Mouse (Mus musculus) bone marrow, adult 2 months (tissue): ENCODE measurements around the gene Mapk13.

ENCODE experiments used
- CTCF ChIP-seq: fragments of 200-500 bp; IDR thresholded peaks from 2 replicates; pipeline ENCODE4 v1.5.1; 2011; ENCODE audit warnings: low read length, control low read depth; ENCODE audit not compliant: control insufficient read depth, insufficient read depth
- POLR2A ChIP-seq: fragments of 200-500 bp; IDR thresholded peaks from 2 replicates; pipeline ENCODE4 v1.6.1; 2011; ENCODE audit warnings: low read depth, mild to moderate bottlenecking, control low read depth, low read length, borderline replicate concordance; ENCODE audit not compliant: control insufficient read depth

- TF ChIP-seq CTCF (no peak), POLR2A (no peak)
Measured at GRCm38 (mm10) chr17:28815384-28816004, 46.4 kb downstream of the Mapk13 start.
